Mouse (Mus musculus) kidney, adult 2 months (tissue): Measurements from ENCODE around the gene Tufm. TPM values are rescaled to one million over a fixed set of nuclear protein-coding genes. Genes with fewer than 3 reads are reported as not detected.

Experiments used
- DNase-seq: peaks from one replicate; pipeline ENCODE4 v3.0.0; 2021
- H3K27ac ChIP-seq: fragments of 200-500 bp; 2 replicates; pipeline ENCODE4 v1.5.1; 2012; ENCODE audit warnings: low read depth, low read length, control low read depth, inconsistent platforms; ENCODE audit not compliant: insufficient read depth
- H3K27me3 ChIP-seq: fragments of 200-500 bp; replicated peaks from 2 replicates; pipeline ENCODE4 v1.6.1; 2012; ENCODE audit warnings: mild to moderate bottlenecking, moderate library complexity, low read length, inconsistent platforms; ENCODE audit not compliant: control insufficient read depth, insufficient read depth
- H3K36me3 ChIP-seq: fragments of 200-500 bp; 2 replicates; pipeline ENCODE4 v1.6.1; 2012; ENCODE audit warnings: mild to moderate bottlenecking, moderate library complexity, low read length, inconsistent platforms; ENCODE audit not compliant: control insufficient read depth, insufficient read depth
- H3K4me1 ChIP-seq: fragments of 200-500 bp; 2 replicates; pipeline ENCODE4 v1.6.1; 2011; ENCODE audit warnings: low read length; ENCODE audit not compliant: control insufficient read depth, insufficient read depth
- H3K4me3 ChIP-seq: fragments of 200-500 bp; 2 replicates; pipeline ENCODE4 v1.5.1; 2011; ENCODE audit warnings: mild to moderate bottlenecking, low read depth, low read length, control low read depth; ENCODE audit not compliant: insufficient read depth
- CTCF ChIP-seq: fragments of 200-500 bp; conservative IDR thresholded peaks from 2 replicates; pipeline ENCODE4 v1.5.1; 2011; ENCODE audit warnings: low read depth, mild to moderate bottlenecking, control low read depth, low read length, moderate library complexity, mixed read lengths; ENCODE audit not compliant: insufficient read depth, insufficient read length
- POLR2A ChIP-seq: fragments of 200-500 bp; IDR thresholded peaks from one replicate; pipeline ENCODE4 v1.6.1; 2011; ENCODE audit warnings: low read depth, low read length, control low read depth
- WGBS: fragments of 180-500 bp; shearing (Covaris S2); methylation state at CpG from one replicate; pipeline ENCODE4 v1.1.7; 2018; 5-methylcytosine and 5-hydroxymethylcytosine counted together
- polyA plus RNA-seq: library from polyadenylated mRNA; depleted of rRNA; stranded (reverse); fragments of >200 nt; gene quantifications from 2 replicates; pipeline ENCODE4 v1.2.3, GENCODE M21; 2012; rRNA removed

Gene Tufm
- polyA plus RNA-seq, 1 experiment: 227 TPM

GRCm38 (mm10) chr7:126535766-126536165 is 48.6 kb downstream of the Tufm start:
- TF ChIP-seq CTCF: no peak
- TF ChIP-seq POLR2A: no peak
- H3K27me3 ChIP-seq: 0 out of 2 replicates have a peak, but pooled peaks cover 3% of the 10 kb centered on the region
- H3K27ac ChIP-seq: no peak overlapping the region
- H3K4me3 ChIP-seq: peak overlapping the region; percentile 59
- 2% methylated on average over 28 of the region's 28 CpGs for WGBS
- no peaks in the 10 kb centered on the region for H3K36me3 ChIP-seq
- peak; percentile 9 for DNase-seq
- H3K4me1 ChIP-seq: no peaks in the 10 kb centered on the region

GRCm38 (mm10) chr7:126536466-126536865 is 49.3 kb downstream of the Tufm start:
- Histone ChIP-seq H3K4me3 (no peak overlapping the region), H3K27ac (no peak overlapping the region), H3K4me1 (no peaks in the 10 kb centered on the region), H3K27me3 (0 out of 2 replicates have a peak, but pooled peaks cover 3% of the 10 kb centered on the region), H3K36me3 (no peaks in the 10 kb centered on the region)
- TF ChIP-seq CTCF (no peak), POLR2A (no peak)
- 53% methylated on average over 9 of the region's 9 CpGs for WGBS
- DNase-seq: no peak

GRCm38 (mm10) chr7:126537820-126538585 is 50.8 kb downstream of the Tufm start:
- H3K36me3 ChIP-seq: no peaks in the 10 kb centered on the region
- WGBS: 71% methylated on average over 5 of the region's 5 CpGs
- 0 out of 2 replicates have a peak, but pooled peaks cover 3% of the 10 kb centered on the region for H3K27me3 ChIP-seq
- peak; percentile 32 for DNase-seq
- H3K27ac ChIP-seq: no peak overlapping the region
- H3K4me1 ChIP-seq: no peaks in the 10 kb centered on the region
- TF ChIP-seq POLR2A (no peak), CTCF (peak; percentile 56)
- H3K4me3 ChIP-seq: no peak overlapping the region

Other genes starting within 250 kb of the Tufm start
- gene Sbk1, start 214.7 kb upstream of the Tufm start, polyA plus RNA-seq: 29.2 and 31.5 TPM in 2 replicates
- 1.9 and 11.8 TPM in 2 replicates for gene Lat, start 117.8 kb upstream of the Tufm start, polyA plus RNA-seq
- gene Spns1, start 109.9 kb upstream of the Tufm start, polyA plus RNA-seq: 102 and 168 TPM in 2 replicates
- 3.5 and 3.9 TPM in 2 replicates for gene Nfatc2ip, start 90.6 kb upstream of the Tufm start, polyA plus RNA-seq
- gene Cd19, start 72.5 kb upstream of the Tufm start, polyA plus RNA-seq: 0.48 and 8.4 TPM in 2 replicates
- 24.7 and 25.7 TPM in 2 replicates for gene Rabep2, start 58.6 kb upstream of the Tufm start, polyA plus RNA-seq
- gene Atp2a1, start 24.3 kb upstream of the Tufm start, polyA plus RNA-seq: 0.35 and 144 TPM in 2 replicates
- gene Sh2b1, start 11.9 kb upstream of the Tufm start, polyA plus RNA-seq: 62.8 and 71.7 TPM in 2 replicates
- gene Atxn2l, start 16.1 kb downstream of the Tufm start, polyA plus RNA-seq: 70.6 and 90.5 TPM in 2 replicates
- 105 TPM in 2 replicates for gene Eif3c, start 79.0 kb downstream of the Tufm start, polyA plus RNA-seq
- gene Apobr, start 97.6 kb downstream of the Tufm start, polyA plus RNA-seq: 1.2 and 1.5 TPM in 2 replicates
- 117 and 120 TPM in 2 replicates for gene Cln3, start 98.5 kb downstream of the Tufm start, polyA plus RNA-seq
- gene Il27, start 107.6 kb downstream of the Tufm start, polyA plus RNA-seq: 0.13 TPM in 1 of 2 replicates, not detected in the other
- 29.2 and 36.4 TPM in 2 replicates for gene Nupr1, start 143.5 kb downstream of the Tufm start, polyA plus RNA-seq
- 28.1 and 34.7 TPM in 2 replicates for gene Sgf29, start 161.9 kb downstream of the Tufm start, polyA plus RNA-seq
- gene Sult1a1, start 189.1 kb downstream of the Tufm start, polyA plus RNA-seq: 29.0 and 30.1 TPM in 2 replicates
- gene Bola2, start 208.0 kb downstream of the Tufm start, polyA plus RNA-seq: 63.9 and 67.2 TPM in 2 replicates
- 13.1 and 17.2 TPM in 2 replicates for gene Slx1b, start 208.4 kb downstream of the Tufm start, polyA plus RNA-seq
- gene Coro1a, start 220.4 kb downstream of the Tufm start, polyA plus RNA-seq: 22.7 and 71.6 TPM in 2 replicates